Mouse (Mus musculus) natural killer cell, adult 2 months (primary cell): ENCODE results near the gene Amz2.
"Not testable (repeated sequence)": the region's sequence is repeated elsewhere in the genome, so short reads cannot be mapped to it uniquely, and the experiment has no call there.

Source experiments
- DNase-seq, 2 experiments: peaks; one replicate each; pipeline ENCODE4 v3.0.0; 2022; ENCODE audit warnings: low spot score in 2 of 2

The Amz2 gene

DNA sequence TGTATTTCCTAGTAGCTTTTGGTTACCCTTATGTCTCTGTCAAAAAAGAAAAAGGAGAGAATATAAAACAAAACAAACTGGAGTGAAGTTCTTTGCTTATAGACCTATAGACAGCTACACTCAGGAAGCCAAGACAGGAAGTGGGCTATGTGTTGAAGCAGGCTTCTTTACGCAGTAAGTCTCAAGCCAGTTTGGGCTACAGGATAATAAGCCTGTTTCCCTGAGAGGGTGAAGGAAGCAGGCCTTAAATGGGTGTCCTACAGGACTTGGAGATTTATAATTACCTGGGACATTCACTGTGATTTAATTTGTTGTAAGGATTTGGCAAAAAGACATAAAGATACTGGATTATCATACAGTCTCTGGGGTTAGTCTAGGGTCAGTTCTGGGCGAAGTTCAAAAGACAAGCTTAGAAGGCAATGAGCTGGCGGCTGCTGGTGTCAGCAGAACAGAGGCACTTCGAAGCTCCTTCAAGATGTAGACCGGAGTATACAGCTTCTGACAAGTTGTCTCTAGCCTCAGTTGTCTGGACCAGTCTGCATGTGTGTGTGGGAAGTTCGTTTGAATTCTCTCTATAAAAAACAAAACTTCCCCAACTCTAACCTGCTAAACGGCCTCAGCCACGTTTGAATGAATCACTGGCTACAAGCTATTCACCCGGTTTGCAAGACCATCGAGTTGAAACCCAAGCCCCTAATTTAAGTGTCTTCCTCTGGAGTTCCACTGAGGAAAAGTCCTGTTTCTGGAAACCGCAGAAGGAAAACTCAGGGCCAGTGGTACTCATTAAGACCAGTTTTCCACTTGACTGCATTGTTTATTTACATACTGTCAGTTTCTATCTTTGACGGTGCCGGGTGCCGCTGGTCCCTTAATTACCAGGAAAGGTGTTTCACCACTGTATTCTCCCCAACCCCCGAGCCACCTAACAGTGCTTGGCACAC, 45.4 kb downstream of the Amz2 start:
- peak; percentile 28 to 51 for DNase-seq

DNA sequence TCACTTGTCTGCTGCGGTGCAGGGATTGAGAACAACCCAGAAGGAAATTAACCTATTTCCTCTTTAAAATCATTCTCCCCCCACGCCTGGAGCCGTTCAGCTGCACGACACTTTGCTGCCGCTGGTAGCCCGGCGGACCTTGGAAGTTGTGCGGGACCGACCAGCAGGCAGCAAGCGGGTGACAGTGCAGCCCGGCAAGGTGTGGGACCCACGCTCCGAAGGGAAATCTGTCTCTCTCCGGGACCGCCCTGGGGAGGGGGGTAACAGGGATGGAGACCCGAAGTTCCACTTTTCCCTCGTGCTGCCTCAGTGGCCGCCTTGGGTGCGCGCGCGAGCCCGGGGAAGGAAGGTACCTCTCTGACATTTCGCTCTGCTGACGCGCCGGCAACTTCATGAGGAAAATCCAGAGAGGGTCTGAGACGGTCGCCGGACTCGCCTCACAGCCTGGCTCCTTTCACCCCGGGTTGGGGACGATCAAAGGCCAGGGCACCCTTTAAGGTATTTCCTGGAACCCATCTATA, 46.5 kb downstream of the Amz2 start:
- DNase-seq, result peak in 1 of 2 experiments; percentile 45

DNA sequence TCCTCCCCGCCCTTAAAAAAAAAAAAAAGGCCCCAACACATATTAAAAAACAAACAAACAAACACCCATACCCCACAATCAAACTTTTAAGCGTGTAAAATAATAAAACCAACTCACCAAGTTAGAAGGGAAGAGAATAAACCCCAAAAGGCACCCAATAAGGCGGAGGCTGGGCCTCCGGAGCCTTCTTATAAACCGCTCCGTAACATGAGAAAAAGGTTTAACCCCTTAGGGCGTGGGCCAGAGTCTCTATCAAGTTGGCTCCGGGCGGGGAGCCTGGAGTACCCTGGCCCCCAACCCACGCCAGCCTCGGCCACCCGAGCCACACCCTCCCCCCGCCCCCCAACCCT, 47.0 kb downstream of the Amz2 start:
- no peak for DNase-seq

DNA sequence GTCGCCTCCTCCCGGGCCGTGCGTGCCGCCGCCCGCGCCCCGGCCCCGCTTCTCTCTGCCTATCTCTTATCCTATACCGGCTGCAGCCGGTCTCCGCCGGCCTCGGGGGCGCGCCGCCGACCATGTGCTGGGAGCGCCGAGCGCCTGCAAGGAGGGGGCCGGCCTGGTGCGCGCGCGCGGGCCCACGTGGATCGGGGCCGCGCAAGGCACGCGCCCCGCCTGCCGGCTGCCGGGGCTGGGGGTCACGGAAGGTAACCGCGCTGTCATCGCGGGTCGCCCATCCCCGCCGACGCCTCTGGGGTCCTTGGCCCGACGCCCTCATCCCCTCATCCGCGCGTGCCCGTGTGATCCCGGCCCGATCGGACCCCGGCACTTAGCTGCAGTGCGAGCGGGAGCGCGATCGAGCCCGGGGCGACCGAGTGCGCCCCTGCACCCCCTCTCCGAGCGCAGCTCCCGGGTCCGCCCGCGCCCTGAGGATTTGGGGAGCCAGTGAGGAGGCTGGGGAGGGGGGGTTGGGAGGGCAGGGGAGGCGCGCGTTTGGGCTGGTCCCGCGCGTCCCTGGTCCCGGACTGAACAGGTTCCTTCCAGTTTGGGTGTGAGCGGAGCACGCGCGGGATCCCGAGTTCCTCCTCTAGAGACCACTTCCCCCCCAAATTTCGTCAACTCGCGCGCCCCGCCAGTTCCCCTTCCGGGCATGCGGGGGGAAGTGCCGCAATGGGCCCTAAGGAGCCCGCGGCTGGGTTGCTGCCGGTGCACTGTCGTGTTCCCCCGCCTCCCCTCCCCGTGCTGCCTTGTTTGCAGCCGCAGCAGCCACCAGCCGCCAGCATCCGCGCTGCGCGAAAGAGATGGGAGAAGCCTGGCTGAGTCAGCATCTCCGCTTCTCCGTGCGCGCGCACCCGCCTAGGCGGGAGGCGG, 47.7 kb downstream of the Amz2 start, which contains the start of the genes Arsg and Slc16a6:
Gene Arsg, plus strand, starts transcription at position 204 of the 915 bp plus-strand sequence.
Gene Slc16a6, minus strand, starts transcription at position 428 of the 915 bp plus-strand sequence.
- peak; percentile 83 to 93 for DNase-seq

DNA sequence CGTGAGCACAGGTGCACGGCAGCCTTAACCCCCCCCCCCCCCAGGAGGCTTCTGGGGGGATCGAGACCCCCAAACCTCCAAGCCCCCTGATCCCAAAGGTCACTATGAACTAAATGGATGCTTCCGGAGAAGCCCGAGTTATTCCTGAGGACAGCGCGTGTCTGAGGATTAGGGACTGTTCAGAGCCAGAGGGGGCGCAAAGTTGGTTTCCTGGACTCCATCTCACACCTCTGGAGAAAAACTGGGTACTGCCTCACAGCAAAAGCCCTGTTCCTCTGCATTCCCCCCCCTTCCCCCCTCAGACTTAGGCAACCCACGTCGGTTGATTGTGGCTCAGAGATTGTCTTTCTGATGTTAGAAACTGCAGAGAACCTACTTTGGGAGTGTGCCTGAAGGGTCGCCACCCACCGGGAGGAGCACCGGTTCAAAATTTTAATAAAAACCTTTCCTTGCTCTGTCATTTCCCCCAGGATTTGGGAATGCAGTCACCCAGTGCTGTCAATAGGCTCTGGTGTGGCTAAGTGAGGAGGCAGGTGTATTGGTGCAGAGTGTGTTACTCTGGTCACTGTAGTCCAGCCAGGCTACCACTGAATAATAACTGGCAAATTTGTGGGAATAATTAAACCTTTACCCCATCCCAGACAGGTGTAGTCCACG, 48.5 kb downstream of the Amz2 start:
- DNase-seq, result no peak

DNA sequence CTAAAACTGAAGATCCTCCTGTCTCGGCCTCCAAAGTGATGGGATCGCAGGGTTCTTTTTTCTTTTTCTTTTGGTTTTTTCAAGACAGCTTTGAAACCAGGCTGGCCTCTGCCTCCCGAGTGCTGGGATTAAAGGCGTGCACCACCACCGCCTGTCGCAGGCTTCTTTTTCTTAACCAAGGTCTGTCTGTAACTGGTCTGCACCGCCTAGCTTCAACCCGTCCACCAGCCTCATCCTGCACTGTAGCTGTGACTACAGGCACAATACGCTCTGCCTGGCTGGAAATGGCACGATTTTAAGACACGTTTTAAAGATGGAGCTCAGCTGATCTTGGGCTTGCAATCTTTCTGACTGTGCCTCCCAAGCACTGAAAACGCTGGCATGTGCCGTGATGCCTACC, 49.1 kb downstream of the Amz2 start:
- DNase-seq, result no peak

DNA sequence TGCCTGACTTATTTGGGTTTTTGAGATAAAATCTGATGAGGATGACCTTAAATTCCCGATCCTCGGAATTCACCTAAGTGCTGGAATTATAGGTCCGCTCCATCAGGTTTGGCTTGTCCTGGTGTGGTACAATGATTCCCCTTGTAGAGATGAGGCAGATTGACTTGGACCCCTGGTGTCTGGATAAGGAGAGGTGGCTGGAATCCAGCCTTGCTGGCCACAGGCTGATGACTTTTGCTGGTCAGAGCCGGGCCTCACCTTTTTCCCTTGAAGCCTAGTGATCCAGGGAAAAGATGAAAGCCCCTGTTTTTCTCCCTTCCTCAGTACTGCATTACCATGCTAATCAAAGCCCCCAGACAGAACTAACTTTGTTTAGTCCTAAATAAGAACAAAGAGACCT, 50.0 kb downstream of the Amz2 start:
- no peak for DNase-seq

DNA sequence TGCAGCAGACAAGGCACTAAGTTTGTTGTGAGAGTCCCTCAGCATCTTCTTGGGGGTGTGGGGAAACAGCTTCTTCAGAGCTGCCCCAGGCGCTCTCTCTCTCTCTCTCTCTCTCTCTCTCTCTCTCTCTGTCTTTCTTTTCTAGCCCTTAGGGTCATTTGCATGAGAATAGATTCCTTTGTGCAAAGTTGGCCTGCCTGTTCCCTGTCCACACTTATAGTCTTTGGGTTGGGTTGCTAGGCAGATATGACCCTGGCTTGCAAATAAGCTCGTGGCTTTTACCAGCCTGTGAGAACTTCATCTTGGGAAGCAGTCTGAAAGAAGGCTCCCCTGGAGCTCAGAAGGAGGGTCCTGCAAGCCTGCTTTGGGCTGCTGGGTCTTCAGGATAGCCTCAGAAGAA, 50.5 kb downstream of the Amz2 start:
- no peak for DNase-seq

DNA sequence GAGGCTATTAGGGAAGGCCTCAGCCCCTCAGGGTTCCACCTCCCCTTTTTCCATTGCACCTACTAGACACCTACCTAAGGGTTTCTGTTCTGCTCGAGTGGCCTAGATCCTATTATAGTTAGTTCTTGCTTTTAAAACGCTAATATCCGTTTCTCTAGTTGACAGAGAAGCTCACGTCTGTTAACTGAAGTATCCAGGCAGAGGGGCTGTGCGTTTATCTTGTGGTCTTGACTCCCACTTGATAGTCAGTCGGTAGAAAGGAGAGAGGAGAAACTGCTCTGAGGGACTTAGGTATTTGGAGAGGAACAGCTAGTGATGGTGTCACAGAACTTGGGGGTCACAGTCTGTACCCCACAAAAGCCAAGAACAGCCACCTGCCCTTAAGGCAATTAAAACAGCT, 50.9 kb downstream of the Amz2 start:
- no peak for DNase-seq

DNA sequence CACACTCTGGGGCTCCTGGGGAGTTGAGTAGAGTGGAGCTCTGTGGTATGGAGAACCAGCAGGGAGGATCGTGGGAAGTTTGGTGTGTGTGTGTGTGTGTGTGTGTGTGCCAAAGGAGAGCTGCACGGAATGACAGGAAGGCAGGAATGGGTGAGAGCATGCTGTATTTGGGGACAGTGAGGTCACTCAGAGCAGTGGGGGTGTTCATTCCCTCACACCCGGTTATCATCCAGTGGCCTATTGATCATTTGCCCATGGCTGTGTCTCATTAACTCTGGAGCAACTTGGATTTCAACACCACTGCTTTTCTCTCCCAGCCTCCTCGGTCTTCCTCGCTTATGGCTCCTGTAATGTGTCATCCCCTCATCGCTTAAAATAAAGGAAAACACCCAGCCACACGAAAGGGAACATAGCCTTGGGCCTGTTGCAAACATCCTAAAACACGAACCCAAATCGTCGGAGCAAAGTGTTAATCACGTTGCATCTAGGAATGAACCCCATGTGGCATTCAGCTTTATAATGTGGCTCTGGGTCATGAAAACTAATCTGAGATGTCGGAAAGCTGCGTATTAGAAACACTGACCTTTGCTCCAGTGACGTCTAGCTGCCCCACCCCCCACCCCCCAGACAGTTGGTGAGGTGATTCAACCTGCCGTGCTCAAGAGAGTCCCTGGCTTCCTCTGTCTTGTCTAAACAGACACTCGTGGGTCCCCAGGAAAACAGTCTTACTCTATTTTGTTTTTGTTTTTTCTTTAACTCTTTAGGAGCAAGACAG, 52.0 kb downstream of the Amz2 start:
- no peak for DNase-seq

DNA sequence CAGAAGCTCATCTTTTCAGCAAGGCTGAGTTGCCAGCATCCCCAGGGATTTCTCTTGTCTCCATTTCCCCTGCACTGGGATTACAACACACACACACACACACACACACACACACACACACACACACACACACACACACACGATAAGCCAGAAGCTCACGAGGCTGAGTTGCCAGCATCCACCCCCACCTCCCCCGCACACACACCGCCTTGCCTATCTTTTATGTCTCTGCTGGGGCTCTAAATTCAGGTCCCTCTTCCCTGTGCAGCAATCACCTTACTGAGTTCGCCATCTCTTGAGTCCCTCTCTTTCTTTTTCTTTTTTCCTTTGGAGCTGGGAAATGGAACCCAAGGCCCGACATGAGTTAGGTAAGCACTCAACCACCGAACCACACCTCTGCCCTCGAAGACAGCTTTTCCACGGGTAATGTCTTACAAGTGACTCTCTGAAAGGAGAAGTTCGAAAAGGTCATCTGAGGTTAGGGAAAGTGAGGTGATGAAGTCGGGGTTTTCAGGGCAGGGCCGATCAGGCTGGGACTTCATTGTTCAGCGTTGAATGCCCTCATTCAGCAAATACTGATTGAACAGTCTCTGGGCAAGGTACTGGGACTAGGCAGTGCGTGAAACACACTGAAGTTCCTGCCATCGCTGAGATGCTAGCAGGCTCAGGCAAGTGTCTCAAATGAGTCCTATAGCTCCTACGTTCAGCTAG, 54.0 kb downstream of the Amz2 start:
- peak in 1 of 2 experiments; percentile 8 for DNase-seq

DNA sequence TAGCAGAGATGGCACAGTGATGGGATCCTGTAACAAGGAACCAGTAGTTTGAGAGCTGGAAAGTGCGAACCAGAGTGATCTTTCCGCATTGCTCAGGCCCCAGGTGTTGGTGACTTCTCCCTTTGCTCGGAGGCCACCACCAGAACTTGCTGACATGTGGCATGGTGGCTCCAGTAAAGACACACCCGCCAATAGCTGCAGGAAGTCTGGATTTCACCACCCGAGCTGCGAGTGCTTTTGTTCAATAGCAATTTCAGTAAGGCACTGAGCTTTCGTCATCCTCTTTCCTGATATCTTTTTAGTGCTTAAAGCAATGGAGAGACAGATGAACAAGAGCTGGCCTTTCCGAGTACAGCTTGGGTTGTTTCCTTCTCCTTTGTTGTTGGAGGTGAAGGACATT, 54.7 kb downstream of the Amz2 start:
- no peak for DNase-seq

DNA sequence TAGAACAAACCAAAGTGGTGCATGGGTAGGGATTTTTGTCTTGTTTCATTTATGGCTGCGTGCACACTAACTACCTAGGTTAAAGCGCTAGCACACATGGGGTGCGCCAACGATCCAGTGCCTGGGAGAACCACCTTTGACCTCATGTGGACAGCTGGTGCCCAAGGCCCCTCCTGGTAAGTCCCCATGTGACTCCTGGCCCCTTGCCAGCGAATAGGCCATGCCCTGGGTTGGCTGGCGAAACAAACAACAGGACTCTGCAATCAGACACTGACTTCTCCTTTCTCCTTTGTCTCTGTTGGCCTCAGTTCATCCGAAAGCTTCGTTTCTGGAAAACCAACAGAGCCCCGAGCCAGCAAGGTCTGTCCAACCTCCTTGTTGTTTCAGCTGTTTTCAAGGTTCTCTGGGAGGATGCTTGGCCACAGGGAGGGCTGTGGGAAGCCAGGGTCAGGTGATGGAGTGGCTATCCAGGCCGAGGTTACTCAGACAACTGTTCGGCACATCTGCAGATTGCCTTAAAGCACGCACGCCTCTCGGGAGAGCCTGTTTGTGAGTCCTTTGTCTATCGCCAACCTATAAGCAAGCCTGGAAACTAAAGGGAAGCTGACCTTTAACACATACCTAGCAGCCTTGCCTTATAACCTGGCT, 59.8 kb downstream of the Amz2 start:
- no peak for DNase-seq

DNA sequence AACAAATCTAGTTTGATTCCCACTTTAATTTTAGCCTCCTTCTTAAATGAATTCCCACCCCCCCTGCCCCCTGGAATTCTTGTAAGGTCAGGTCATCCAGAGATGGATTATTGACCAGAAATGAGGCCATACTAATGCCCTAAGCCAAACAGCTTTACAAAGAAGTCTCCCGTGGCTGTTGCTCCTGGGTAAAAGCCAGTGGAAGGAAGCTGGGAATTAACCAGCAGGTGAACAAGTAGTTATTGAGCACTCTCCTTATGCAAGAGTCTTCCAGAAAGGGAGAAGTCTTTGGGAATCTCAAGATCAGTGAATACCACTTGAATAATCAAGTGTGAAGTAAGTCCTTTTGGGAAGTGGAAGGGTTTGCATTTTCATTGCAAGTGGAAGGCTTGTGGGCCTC, 61.4 kb downstream of the Amz2 start:
- no peak for DNase-seq

DNA sequence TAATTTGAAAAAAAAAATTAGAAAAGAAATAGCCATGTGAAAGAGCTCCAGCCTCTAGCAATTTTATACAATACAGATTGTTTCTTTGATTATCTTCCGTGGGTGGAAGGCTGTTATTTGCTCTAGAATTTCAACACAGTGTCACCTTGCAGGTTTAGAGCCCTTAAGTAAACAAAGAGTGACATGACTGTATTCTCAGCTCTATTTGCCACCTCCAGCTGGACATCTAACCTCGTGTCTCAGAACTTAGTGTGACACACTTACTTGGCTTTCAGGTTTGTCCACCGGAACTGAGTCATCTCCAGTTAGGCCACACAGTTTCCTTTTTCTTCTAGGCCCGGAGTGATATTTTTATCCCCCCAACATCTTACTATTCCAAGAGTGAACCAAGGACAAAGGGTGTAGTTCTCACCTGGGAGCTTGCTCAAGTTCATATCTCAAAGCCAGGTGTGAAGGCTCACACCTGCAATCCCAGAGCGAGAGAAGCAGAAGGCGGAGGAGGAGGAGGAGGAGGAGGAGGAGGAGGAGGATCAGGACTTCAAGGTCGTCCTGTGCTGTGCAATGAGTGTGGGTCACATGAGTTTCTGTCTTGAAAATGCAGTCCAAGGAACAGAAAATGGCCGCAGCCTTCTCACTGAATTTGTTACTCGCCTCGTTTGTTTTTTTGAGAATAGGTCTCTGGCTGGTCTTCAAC, 62.4 kb downstream of the Amz2 start:
- peak; percentile 24 to 55 for DNase-seq

DNA sequence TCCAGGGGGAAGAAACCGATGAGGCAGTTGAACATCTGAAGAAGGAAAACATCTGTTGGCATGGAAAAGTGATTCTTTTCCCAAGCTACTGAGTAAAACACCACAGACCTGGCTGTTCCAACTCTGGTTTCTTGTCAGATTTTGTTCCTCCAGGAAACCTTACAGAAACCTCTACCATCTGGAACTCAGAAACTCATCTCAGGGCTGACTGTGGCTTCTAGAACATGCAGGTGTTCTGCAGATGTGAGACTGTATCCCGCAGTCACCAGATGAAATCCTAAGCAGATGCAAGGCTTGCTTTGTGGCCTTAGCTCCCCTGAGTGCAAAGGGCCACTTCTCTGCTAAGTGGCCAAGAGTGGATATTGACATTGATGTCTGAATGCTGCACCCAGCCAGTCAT, 64.0 kb downstream of the Amz2 start:
- DNase-seq, result no peak

DNA sequence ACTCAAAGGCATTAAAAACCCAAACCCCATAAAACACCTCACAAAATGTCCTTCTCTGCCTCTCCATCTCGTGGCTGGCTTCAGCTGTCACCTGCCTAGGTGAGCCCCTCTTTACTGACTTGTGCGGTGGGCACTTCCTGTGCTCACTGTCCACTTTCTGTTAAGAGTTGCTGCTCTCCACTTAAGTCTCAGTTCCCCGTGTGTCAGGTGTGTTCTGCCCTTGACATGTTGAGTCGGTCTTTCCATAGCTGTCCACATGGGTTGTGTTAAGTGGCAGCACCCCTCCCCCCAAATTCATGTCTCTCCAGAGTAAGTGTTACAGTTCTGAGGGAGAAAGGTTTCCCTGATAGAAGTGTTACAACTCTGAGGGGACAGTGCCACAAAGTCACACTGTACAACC, 66.1 kb downstream of the Amz2 start:
- no peak for DNase-seq

DNA sequence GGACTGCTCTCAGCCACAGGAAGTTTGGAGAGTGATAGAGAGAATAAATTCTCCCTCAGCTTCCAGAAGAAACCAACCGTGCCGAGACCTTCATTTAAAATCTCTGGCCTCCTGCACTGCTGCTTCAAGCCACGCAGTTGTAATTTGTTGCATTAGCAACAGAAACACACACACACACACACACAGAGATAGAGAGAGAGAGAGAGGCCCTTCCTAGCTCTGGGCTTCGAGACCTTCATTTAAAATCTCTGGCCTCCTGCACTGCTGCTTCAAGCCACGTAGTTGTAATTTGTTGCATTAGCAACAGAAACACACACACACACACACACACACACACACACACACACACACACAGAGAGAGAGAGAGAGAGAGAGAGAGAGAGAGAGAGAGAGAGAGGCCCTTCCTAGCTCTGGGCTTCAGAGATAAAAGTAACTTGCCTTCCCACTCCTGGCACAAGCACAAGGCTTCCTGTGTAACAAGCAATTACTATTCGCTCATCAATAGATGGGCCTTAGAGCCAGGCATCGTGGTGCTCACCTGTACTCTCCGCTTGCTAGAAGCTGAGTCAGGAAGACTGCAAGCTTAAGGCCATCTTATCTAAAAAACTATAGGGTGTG, 67.2 kb downstream of the Amz2 start:
- not testable (repeated sequence) for DNase-seq
